Mouse (Mus musculus) brain, adult 2 months (tissue): ENCODE data around the gene Ddx3x.
"Not testable (repeated sequence)": the region's sequence is repeated elsewhere in the genome, so short reads cannot be mapped to it uniquely, and the experiment has no call there.

Experiments used
- DNase-seq: peaks from one replicate; pipeline ENCODE4 v3.0.0; 2011; ENCODE audit warnings: low read depth, low spot score

Ddx3x gene

GRCm38 (mm10) chrX:13280409-13281328, at the start of gene Ddx3x:
Gene Ddx3x, plus strand, starts transcription at chrX:13280970.
- peak; percentile 96 for DNase-seq

- no peak for DNase-seq
Measured at GRCm38 (mm10) chrX:13231243-13231642, 49.5 kb upstream of the Ddx3x start.

GRCm38 (mm10) chrX:13232834-13233233, 47.9 kb upstream of the Ddx3x start:
- not testable (repeated sequence) for DNase-seq

DNA sequence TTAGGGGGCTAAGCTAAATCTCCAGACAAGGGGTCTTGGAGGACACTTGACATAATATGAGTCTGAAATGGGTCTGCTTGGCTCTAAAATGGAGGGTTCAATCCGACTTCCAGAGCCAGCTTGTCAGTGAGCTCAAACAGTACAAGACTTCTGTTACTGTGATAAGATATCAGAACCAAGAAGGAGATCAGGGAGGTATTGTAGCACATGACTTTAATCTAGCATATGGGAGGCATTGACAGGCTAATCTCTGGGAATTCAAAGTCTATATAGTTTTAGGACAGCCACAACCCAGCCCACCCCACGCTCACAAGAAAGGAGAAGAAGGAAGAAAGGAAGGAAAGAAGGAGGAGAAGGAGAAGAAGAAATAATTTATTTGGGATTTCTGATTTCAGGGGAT, 47.1 kb upstream of the Ddx3x start:
- no peak for DNase-seq

GRCm38 (mm10) chrX:13234709-13235108, 46.1 kb upstream of the Ddx3x start:
- DNase-seq: no peak

- DNase-seq: peak; percentile 8
Measured at GRCm38 (mm10) chrX:13236100-13236568, 44.6 kb upstream of the Ddx3x start.

DNA sequence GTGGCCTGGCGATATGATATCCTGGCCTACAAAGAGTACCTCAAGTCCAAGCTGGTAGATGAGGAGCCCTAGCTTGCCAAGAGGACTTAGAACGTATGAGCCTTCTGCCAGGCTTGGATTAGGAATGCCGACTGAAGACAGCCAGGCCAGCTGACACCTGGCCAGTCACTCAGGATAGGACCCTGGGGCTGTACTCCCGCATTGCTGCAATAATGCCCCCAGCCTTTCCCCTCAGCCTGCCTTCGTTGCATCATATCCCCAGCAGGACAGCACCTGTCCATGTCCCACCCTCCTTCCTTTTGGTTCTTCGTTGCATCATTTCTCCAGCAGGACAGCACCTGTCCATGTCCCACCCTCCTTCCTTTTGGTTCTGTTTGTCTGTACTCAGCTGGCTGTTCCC, 41.3 kb upstream of the Ddx3x start:
- DNase-seq: no peak

DNA sequence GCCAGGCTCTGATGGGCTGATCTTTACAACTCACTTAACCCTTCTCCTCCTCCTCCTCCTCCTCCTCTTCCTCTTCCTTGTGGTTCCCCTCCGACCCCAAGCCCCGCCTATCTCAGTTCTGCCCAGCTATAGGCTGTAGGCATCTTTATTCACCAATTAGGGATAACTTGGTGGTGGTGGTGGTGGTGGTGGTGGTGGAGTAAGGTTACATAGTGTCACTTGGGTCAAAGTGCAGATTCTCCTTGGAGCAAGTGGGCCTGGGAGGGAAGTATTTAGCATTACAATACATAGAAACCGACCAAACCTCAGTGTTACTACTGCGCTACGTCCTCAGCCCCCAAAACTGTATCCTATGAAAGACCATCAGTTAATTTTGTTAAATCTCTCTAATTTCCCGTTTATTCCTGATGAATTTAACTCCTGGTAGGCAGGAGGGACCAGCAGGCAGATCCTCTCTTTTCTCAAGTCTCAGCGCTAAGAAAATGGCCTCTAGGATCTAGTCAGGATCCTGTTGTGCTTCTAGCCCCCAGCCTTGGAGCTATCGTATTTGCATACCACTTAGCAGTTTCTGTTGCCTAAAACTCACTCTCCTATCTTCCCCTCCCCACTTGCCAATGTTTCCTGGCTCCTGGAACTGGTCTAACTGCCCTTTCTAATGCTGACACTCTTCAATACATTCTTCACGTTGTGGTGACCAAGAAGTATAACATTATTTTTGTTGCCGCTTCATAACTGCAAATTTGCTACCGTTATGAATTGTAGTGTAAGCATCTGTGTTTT, 39.9 kb upstream of the Ddx3x start:
- no peak for DNase-seq

- peak; percentile 52 for DNase-seq
Measured at GRCm38 (mm10) chrX:13241426-13242319, 39.1 kb upstream of the Ddx3x start.

- DNase-seq: peak; percentile 95
Measured at GRCm38 (mm10) chrX:13242320-13243096, 38.3 kb upstream of the Ddx3x start.

GRCm38 (mm10) chrX:13243133-13244123, 37.3 kb upstream of the Ddx3x start:
- DNase-seq: peak; percentile 11

DNA sequence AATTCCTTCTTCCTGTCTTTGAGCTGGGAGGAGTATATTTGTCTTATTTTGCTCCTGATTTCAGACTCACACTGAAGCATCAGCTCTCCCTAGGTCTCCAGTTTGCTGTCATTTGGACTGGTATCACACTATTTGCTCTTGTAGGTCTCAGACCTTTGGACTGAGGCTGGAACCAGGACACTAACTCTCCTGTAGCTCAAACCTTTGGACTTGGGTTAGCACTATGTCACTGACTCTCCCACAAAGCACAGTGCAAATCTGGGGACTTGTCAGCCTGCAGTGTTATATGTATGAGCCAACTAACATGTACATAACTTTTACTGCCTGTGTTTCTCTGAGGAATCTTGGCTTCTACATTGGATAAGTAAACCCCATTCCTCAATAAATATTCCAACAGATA, 36.2 kb upstream of the Ddx3x start:
- DNase-seq: no peak

DNA sequence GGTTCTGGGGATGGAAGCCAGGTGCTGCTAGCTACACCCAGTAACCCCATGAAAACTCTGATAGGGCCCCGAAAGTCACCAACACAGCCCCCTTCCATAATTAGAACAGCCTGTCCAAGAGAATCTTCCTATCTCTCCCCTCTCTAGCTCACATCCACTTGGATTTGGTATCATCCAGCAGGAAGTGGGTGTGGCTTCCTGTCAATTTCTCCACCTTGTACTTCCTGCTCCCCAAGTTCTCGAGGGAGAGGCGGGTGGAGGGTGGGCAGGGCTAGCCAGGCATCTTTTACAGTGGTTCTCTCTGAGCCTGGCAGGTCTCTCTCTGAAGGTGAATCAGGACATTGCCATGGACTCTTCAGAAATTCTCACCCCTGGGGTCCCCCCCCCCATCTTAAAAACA, 35.7 kb upstream of the Ddx3x start:
- no peak for DNase-seq

DNA sequence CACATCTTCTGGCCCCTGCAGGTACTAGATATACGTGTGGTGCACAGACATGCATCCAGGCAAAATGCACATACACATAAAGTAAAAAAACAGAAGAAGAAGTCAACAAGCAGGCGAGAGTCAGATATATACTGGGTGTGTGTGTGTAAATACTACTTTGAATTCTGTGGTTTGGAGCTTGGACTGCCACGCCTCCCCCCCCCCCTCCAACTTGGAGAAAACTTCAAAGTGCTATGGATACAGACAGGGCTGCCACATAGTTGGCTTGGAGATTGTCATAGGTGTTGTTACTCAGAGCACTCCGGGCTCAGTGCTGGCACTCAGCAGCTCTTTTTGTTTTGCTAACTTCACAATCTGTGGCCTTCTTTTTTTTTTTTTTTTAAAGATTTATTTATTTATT, 29.1 kb upstream of the Ddx3x start:
- no peak for DNase-seq

DNA sequence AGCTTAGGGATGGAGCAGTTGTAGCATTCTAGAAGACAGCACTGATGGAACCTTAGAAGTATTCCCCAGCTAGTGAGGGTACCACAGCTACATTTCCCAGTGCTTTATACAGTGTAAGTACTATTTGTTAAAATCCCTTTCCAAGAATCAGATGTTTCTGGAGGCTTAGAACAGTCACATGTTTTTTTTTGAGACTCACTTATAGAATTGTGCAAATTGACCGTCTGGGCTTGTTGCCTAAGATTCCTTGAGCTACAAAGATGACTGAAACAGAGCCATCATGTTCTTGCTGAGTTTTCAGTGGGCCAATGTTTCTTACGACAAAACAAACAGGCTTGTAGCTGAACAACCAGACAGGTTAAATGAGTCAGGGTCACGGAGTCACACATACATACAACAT, 26.5 kb upstream of the Ddx3x start:
- DNase-seq: peak; percentile 30

DNA sequence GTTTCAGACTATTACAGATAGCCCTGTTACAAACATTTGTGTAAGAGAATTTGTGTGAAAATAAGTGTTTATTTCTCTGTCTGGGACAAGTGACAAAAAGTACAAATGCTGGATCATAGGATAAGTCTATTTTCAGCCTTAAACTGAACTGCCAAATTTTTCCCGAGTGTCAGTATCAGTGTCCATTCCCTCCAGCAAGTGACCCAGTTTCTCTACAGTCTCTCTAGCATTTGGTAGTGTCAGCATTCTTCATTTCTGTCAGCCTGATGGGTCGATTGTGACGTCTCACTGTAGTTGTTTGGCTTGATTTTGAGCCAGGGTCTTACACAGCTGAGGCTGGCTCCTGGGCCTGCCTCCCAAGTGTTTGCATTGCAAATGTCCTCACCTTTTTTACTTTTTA, 17.4 kb upstream of the Ddx3x start:
- peak; percentile 30 for DNase-seq

GRCm38 (mm10) chrX:13275519-13276137, 5.1 kb upstream of the Ddx3x start:
- DNase-seq: no peak

GRCm38 (mm10) chrX:13278996-13279395, 1.8 kb upstream of the Ddx3x start:
- no peak for DNase-seq

- peak; percentile 54 for DNase-seq
Measured at GRCm38 (mm10) chrX:13280037-13280408, 747 bp upstream of the Ddx3x start.
